Mouse (Mus musculus) gastrocnemius, postnatal 4 days (tissue): ENCODE data around the gene Slc9a2. TPM values are rescaled to one million over a fixed set of nuclear protein-coding genes. Genes with fewer than 3 reads are reported as not detected.
"Not testable (repeated sequence)": the region's sequence is repeated elsewhere in the genome, so short reads cannot be mapped to it uniquely, and the experiment has no call there.

Source experiments
- DNase-seq, 2 experiments: peaks; one replicate each; pipeline ENCODE4 v3.0.0; 2021 to 2022; ENCODE audit warnings: low spot score in 2 of 2, mixed read lengths in 2 of 2
- total RNA-seq, 2 experiments: library from RNA; stranded (reverse); gene quantifications; 2 replicates each; pipeline ENCODE4 v1.2.3; 2021

The Slc9a2 gene
- total RNA-seq, 2 experiments from 2014 or later: 18.4 to 21.5 TPM

- DNase-seq: no peak
Measured at GRCm38 (mm10) chr1:40696436-40696835, 16.1 kb downstream of the Slc9a2 start.

- no peak for DNase-seq
Measured at GRCm38 (mm10) chr1:40705099-40705498, 24.7 kb downstream of the Slc9a2 start.

- peak in 1 of 2 experiments; percentile 28 for DNase-seq
Measured at GRCm38 (mm10) chr1:40714950-40715349, 34.6 kb downstream of the Slc9a2 start.

- DNase-seq: no peak
Measured at GRCm38 (mm10) chr1:40726051-40726450, 45.7 kb downstream of the Slc9a2 start.

GRCm38 (mm10) chr1:40727404-40727803 is 47.0 kb downstream of the Slc9a2 start:
- no peak for DNase-seq

GRCm38 (mm10) chr1:40728636-40729035 is 48.3 kb downstream of the Slc9a2 start:
- no peak for DNase-seq

GRCm38 (mm10) chr1:40737671-40738070 is 57.3 kb downstream of the Slc9a2 start:
- DNase-seq: no peak

GRCm38 (mm10) chr1:40738246-40738645 is 57.9 kb downstream of the Slc9a2 start:
- DNase-seq: not testable (repeated sequence)

- no peak for DNase-seq
Measured at GRCm38 (mm10) chr1:40740739-40741138, 60.4 kb downstream of the Slc9a2 start.

- no peak for DNase-seq
Measured at GRCm38 (mm10) chr1:40746089-40746488, 65.7 kb downstream of the Slc9a2 start.

GRCm38 (mm10) chr1:40759751-40760445 is 79.5 kb downstream of the Slc9a2 start:
- no peak for DNase-seq

- DNase-seq: no peak
Measured at GRCm38 (mm10) chr1:40764042-40764441, 83.7 kb downstream of the Slc9a2 start.

GRCm38 (mm10) chr1:40764701-40765275 is 84.4 kb downstream of the Slc9a2 start:
- no peak for DNase-seq

GRCm38 (mm10) chr1:40765521-40765920 is 85.1 kb downstream of the Slc9a2 start:
- peak in 1 of 2 experiments; percentile 13 for DNase-seq

- no peak for DNase-seq
Measured at GRCm38 (mm10) chr1:40767588-40767987, 87.2 kb downstream of the Slc9a2 start.

GRCm38 (mm10) chr1:40768606-40769005 is 88.2 kb downstream of the Slc9a2 start:
- peak in 1 of 2 experiments; percentile 28 for DNase-seq

GRCm38 (mm10) chr1:40769331-40769894 is 89.0 kb downstream of the Slc9a2 start:
- no peak for DNase-seq

- DNase-seq: no peak
Measured at GRCm38 (mm10) chr1:40771196-40771970, 91.0 kb downstream of the Slc9a2 start.

GRCm38 (mm10) chr1:40773234-40773633 is 92.9 kb downstream of the Slc9a2 start:
- no peak for DNase-seq

- DNase-seq: no peak
Measured at GRCm38 (mm10) chr1:40774040-40774439, 93.7 kb downstream of the Slc9a2 start.

- DNase-seq: no peak
Measured at GRCm38 (mm10) chr1:40776102-40776501, 95.7 kb downstream of the Slc9a2 start.

GRCm38 (mm10) chr1:40776763-40777162 is 96.4 kb downstream of the Slc9a2 start:
- DNase-seq: no peak
